7 mouse cellular contexts compared by ENCODE assay signal in genomic region chr7:112227266-112227562, GRCm38 (mm10). TPM values are rescaled to one million over a fixed set of nuclear protein-coding genes. Genes with fewer than 3 reads are reported as not detected.
DNase-seq lines count a peak whose midpoint lies in the region; ATAC-seq and TF ChIP-seq lines count a peak whose summit lies in the region.

No protein-coding gene starts in this region.

- no peak for TF ChIP-seq CTCF in liver, adult 2 months (IDR thresholded peaks at IDR 0.05; ENCODE audit: low read depth, low read length)
- no peak for TF ChIP-seq CTCF in hindbrain, postnatal 0 days (IDR thresholded peaks at IDR 0.05; ENCODE audit: low read depth)

- H3K4me2 ChIP-seq in embryonic facial prominence, embryonic 15.5 days (replicated peaks) = peak overlapping the region; percentile 99
- peak overlapping the region; percentile 77 for H3K4me2 ChIP-seq in hindbrain, postnatal 0 days (ENCODE audit: low read depth, low read length)
- peak overlapping the region; percentile 99 for H3K4me2 ChIP-seq in neural tube, embryonic 15.5 days

- peaks cover 8% of the 10 kb centered on the region for H3K4me1 ChIP-seq in liver, adult 2 months (ENCODE audit: control insufficient read depth, insufficient read depth, low read length)
- peaks cover 27% of the 10 kb centered on the region for H3K4me1 ChIP-seq in embryonic facial prominence, embryonic 15.5 days
- H3K4me1 ChIP-seq in hindbrain, postnatal 0 days (ENCODE audit: insufficient read depth, low read length) = 0 out of 2 replicates have a peak, but pooled peaks cover 17% of the 10 kb centered on the region
- H3K4me1 ChIP-seq in neural tube, embryonic 15.5 days = peaks cover 26% of the 10 kb centered on the region

- peak overlapping the region; percentile 19; the same call in 1 of the 2 replicates for H3K9ac ChIP-seq in liver, adult 2 months (ENCODE audit: low read depth, low read length)
- H3K9ac ChIP-seq in embryonic facial prominence, embryonic 15.5 days = no peak overlapping the region
- H3K9ac ChIP-seq in hindbrain, postnatal 0 days (replicated peaks; ENCODE audit: low read length) = peak overlapping the region; percentile 47; the same call in 1 of the 2 replicates
- 0 out of 2 replicates have a peak overlapping the region, but pooled peaks have one; percentile 68 for H3K9ac ChIP-seq in neural tube, embryonic 15.5 days (replicated peaks)

- H3K36me3 ChIP-seq in liver, adult 2 months (ENCODE audit: control insufficient read depth, insufficient read depth, low read length) = no peaks in the 10 kb centered on the region
- no peaks in the 10 kb centered on the region for H3K36me3 ChIP-seq in embryonic facial prominence, embryonic 15.5 days
- H3K36me3 ChIP-seq in hindbrain, postnatal 0 days (ENCODE audit: insufficient read depth, low read length) = no peaks in the 10 kb centered on the region
- H3K36me3 ChIP-seq in neural tube, embryonic 15.5 days = no peaks in the 10 kb centered on the region

- DNase-seq in liver, adult 2 months (ENCODE audit: extremely low read depth, low read depth, low spot score) = no peak
- DNase-seq in liver = no peak
- no peak for DNase-seq in hindbrain, postnatal 0 days (ENCODE audit: low spot score)
- no peak for DNase-seq in testis, postnatal 10 days (ENCODE audit: low spot score)
- no peak for DNase-seq in kidney, postnatal 4 days

- H3K79me2 ChIP-seq in liver, adult 2 months (ENCODE audit: control insufficient read depth, insufficient read depth, low read length) = peaks cover 38% of the 10 kb centered on the region; the same call in 1 of the 2 replicates

- TF ChIP-seq POLR2A in liver, adult 2 months (IDR thresholded peaks at IDR 0.05; ENCODE audit: extremely low read depth, insufficient read depth, low read length) = no peak

- H3K27ac ChIP-seq in liver, adult 2 months (replicated peaks; ENCODE audit: insufficient read depth, low read depth, low read length) = no peak overlapping the region
- no peak overlapping the region for H3K27ac ChIP-seq in embryonic facial prominence, embryonic 15.5 days (replicated peaks)
- H3K27ac ChIP-seq in hindbrain, postnatal 0 days = no peak overlapping the region
- H3K27ac ChIP-seq in neural tube, embryonic 15.5 days (replicated peaks) = no peak overlapping the region

- H3K27me3 ChIP-seq in liver, adult 2 months (ENCODE audit: control insufficient read depth, insufficient read depth, low read length) = no peaks in the 10 kb centered on the region
- peaks cover 44% of the 10 kb centered on the region for H3K27me3 ChIP-seq in embryonic facial prominence, embryonic 15.5 days
- 0 out of 2 replicates have a peak, but pooled peaks cover 3% of the 10 kb centered on the region for H3K27me3 ChIP-seq in hindbrain, postnatal 0 days (ENCODE audit: insufficient read depth, low read length)
- peaks cover 34% of the 10 kb centered on the region for H3K27me3 ChIP-seq in neural tube, embryonic 15.5 days (replicated peaks)

- ATAC-seq in embryonic facial prominence, embryonic 15.5 days (ENCODE audit: insufficient number of reproducible peaks, low FRiP score, low TSS enrichment, low read depth) = no peak
- ATAC-seq in hindbrain, postnatal 0 days = no peak
- ATAC-seq in neural tube, embryonic 15.5 days (ENCODE audit: low FRiP score) = no peak

- 91% methylated on average over 6 of the region's 6 CpGs for WGBS in liver, adult 2 months
- WGBS in embryonic facial prominence, embryonic 15.5 days = 42% methylated on average over 6 of the region's 6 CpGs
- WGBS in hindbrain, postnatal 0 days = 40% methylated on average over 6 of the region's 6 CpGs
- 29% methylated on average over 6 of the region's 6 CpGs for WGBS in neural tube, embryonic 15.5 days

- no peaks in the 10 kb centered on the region for H3K9me3 ChIP-seq in embryonic facial prominence, embryonic 15.5 days (replicated peaks)
- H3K9me3 ChIP-seq in hindbrain, postnatal 0 days (ENCODE audit: low read length) = no peaks in the 10 kb centered on the region
- H3K9me3 ChIP-seq in neural tube, embryonic 15.5 days (replicated peaks) = no peaks in the 10 kb centered on the region

- no peak overlapping the region for H3K4me3 ChIP-seq in liver, adult 2 months (ENCODE audit: insufficient read depth, low read depth, low read length)
- peak overlapping the region; percentile 59 for H3K4me3 ChIP-seq in embryonic facial prominence, embryonic 15.5 days (replicated peaks)
- H3K4me3 ChIP-seq in hindbrain, postnatal 0 days (ENCODE audit: low read length) = peak overlapping the region; percentile 53
- H3K4me3 ChIP-seq in neural tube, embryonic 15.5 days (replicated peaks) = peak overlapping the region; percentile 68

RNA-seq across cellular contexts. Expression of gene Mical2, which starts 1.6 kb away (rescaled TPM):
- 4.1 and 4.5 TPM in 2 replicates for total RNA-seq in liver, adult 2 months (2014; rRNA removed)
- 6.9 and 7.9 TPM in 2 replicates for polyA plus RNA-seq in liver, adult 2 months (2012; rRNA removed)
- polyA plus RNA-seq in embryonic facial prominence, embryonic 15.5 days (2015; fragmentation: Nextera tagmentation; extraction: Ambion mirVana) = 11.5 and 11.7 TPM in 2 replicates
- total RNA-seq in hindbrain, postnatal 0 days (2014; rRNA removed) = 12.8 and 16.5 TPM in 2 replicates
- polyA plus RNA-seq in hindbrain, postnatal 0 days (2015; fragmentation: Nextera tagmentation; extraction: Ambion mirVana) = 6.4 and 6.5 TPM in 2 replicates
- 3.9 and 6.2 TPM in 2 replicates for polyA plus RNA-seq in neural tube, embryonic 15.5 days (2015; fragmentation: Nextera tagmentation; extraction: Ambion mirVana)
